Mouse (Mus musculus) heart, postnatal 0 days (tissue): Measurements from ENCODE around the gene St5. TPM values are rescaled to one million over a fixed set of nuclear protein-coding genes. Genes with fewer than 3 reads are reported as not detected.
A peak's percentile ranks its signal among the peaks of the same experiment; 100 is the strongest.

Experiments used
- ATAC-seq: fragments of 200-750 bp; cut with Nextera tagmentation; 2 replicates; pipeline ENCODE4 v1.8.0; 2017; ENCODE audit warnings: low read depth, moderate number of reproducible peaks, moderate library complexity; ENCODE audit not compliant: insufficient read depth
- DNase-seq: peaks from one replicate; pipeline ENCODE4 v3.0.0-alpha.2; 2016; ENCODE audit warnings: low spot score
- H3K27ac ChIP-seq: fragments of 300-500 bp; sonication (generic); 2 replicates; pipeline ENCODE4 v1.5.1; 2014; ENCODE audit warnings: low read depth, mild to moderate bottlenecking
- H3K27me3 ChIP-seq: fragments of 300-500 bp; sonication (generic); 2 replicates; pipeline ENCODE4 v1.6.1; 2014; ENCODE audit warnings: low read length, mixed read lengths; ENCODE audit not compliant: control insufficient read depth, insufficient read depth
- H3K36me3 ChIP-seq: fragments of 300-500 bp; sonication (generic); replicated peaks from 2 replicates; pipeline ENCODE4 v1.6.1; 2014; ENCODE audit warnings: low read length, mixed read lengths; ENCODE audit not compliant: control insufficient read depth, insufficient read depth
- H3K4me1 ChIP-seq: fragments of 300-500 bp; sonication (generic); 2 replicates; pipeline ENCODE4 v1.6.1; 2014; ENCODE audit warnings: antibody characterized with exemption; ENCODE audit not compliant: control insufficient read depth, insufficient read depth
- H3K4me2 ChIP-seq: fragments of 300-500 bp; sonication (generic); 2 replicates; pipeline ENCODE4 v1.6.1; 2014; ENCODE audit warnings: low read depth, mild to moderate bottlenecking, low read length, moderate library complexity
- H3K4me3 ChIP-seq: fragments of 300-500 bp; sonication (generic); 2 replicates; pipeline ENCODE4 v1.5.1; 2014; ENCODE audit warnings: low read depth, low read length
- H3K9ac ChIP-seq: fragments of 300-500 bp; sonication (generic); replicated peaks from 2 replicates; pipeline ENCODE4 v1.6.1; 2014; ENCODE audit warnings: low read depth, low read length, mixed read lengths
- H3K9me3 ChIP-seq: fragments of 300-500 bp; sonication (generic); replicated peaks from 2 replicates; pipeline ENCODE4 v1.6.1; 2016; ENCODE audit warnings: low read length; ENCODE audit not compliant: control insufficient read depth
- CTCF ChIP-seq: IDR thresholded peaks from 2 replicates; pipeline ENCODE4 v1.5.1; 2016; ENCODE audit warnings: antibody characterized with exemption, control low read depth, low read depth
- EP300 ChIP-seq: IDR thresholded peaks from 2 replicates; pipeline ENCODE4 v1.6.1; 2016; ENCODE audit warnings: antibody characterized with exemption, low read depth
- WGBS: fragments of 180-500 bp; shearing (Covaris S2); extraction: QIAGEN DNeasy Blood & Tissue Kit; methylation state at CpG from one replicate; pipeline ENCODE4 v1.1.7; 2014; 5-methylcytosine and 5-hydroxymethylcytosine counted together
- polyA plus RNA-seq: library from polyadenylated mRNA; unstranded; fragments of >200 nt; fragmentation: Nextera tagmentation; extraction: Ambion mirVana; gene quantifications from 2 replicates; pipeline ENCODE4 v1.2.1, GENCODE M21; 2015
- total RNA-seq: library from RNA; depleted of rRNA; stranded (reverse); fragments of >200 nt; gene quantifications from 2 replicates; pipeline ENCODE4 v1.2.3, GENCODE M21; 2014; ENCODE audit warnings: low replicate concordance

Gene St5
- total and polyA plus RNA-seq, 2 experiments from 2014 or later, result 28.8 to 58.8 TPM

DNA sequence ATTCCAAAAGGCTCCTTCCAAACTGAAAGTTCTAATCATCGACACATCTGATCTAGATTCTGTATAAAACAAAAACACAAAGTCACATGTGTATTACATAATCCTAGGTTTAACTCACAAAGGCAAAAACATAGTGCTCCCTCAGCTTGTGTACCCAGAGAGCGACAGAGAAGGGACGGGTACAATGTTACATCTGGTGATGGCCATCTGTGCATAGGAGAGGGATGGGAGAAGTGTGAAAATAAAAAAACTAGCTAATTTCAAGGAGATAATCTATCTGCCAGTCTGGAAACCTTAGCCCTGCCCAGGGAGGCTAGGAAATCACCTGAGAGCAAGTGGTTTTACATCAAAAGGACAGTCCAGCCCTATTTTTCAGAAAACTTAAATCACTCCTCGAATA is 40.8 kb downstream of the St5 start:
- Histone ChIP-seq H3K36me3 (no peaks in the 10 kb centered on the region), H3K4me2 (no peak overlapping the region), H3K9me3 (no peaks in the 10 kb centered on the region), H3K9ac (no peak overlapping the region), H3K4me1 (peaks cover 5% of the 10 kb centered on the region; the same call in 1 of the 2 replicates), H3K27me3 (no peaks in the 10 kb centered on the region), H3K27ac (no peak overlapping the region), H3K4me3 (no peak overlapping the region)
- TF ChIP-seq EP300 (no peak), CTCF (no peak)
- WGBS, result 88% methylated on average over 4 of the region's 4 CpGs
- DNase-seq (no peak), ATAC-seq (no peak)

DNA sequence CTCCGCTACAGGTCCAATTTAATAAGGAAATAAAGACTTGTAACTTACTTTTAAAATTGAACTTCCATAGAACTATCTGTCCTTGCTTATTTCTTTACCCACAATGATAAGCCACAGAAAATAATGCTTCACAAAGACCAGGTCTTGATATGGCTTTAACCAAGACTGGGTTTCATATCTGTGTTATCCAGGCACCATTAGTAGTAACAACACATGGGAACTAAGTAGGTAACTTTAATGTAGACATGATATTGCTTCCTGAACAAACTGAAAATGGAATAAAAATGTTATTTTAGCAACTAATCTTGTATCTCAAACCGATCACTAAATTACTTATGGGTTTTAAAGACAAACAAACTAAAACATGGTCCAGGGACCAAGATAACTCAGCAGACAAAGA is 44.1 kb downstream of the St5 start:
- Histone ChIP-seq H3K9me3 (no peaks in the 10 kb centered on the region), H3K9ac (no peak overlapping the region), H3K27me3 (no peaks in the 10 kb centered on the region), H3K36me3 (no peaks in the 10 kb centered on the region), H3K4me2 (no peak overlapping the region), H3K4me3 (no peak overlapping the region), H3K27ac (no peak overlapping the region), H3K4me1 (peaks cover 2% of the 10 kb centered on the region; the same call in 1 of the 2 replicates)
- no peak for TF ChIP-seq EP300
- no peak for TF ChIP-seq CTCF
- ATAC-seq, result no peak
- 89% methylated on average over 2 of the region's 2 CpGs for WGBS
- no peak for DNase-seq

DNA sequence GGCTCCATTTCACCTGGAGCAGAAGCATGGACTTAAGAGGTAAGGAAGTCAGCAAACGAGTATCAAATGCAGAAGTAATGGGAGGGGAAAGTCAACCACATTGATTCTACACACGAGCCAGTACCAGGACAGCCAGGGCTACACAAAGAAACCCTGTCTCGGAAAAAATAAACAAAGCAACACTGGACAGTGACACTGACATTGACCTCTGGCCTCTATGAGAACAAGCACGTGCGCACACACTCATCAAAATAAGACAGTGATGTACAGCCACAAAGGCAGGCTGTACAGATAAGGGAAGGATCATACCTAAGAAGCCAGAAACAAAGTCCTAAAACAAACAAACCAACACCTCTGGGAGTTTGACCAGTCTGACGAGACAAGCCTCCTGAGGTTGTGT is 45.5 kb downstream of the St5 start:
- Histone ChIP-seq H3K27ac (no peak overlapping the region), H3K27me3 (no peaks in the 10 kb centered on the region), H3K9me3 (no peaks in the 10 kb centered on the region), H3K36me3 (no peaks in the 10 kb centered on the region), H3K9ac (no peak overlapping the region), H3K4me1 (no peaks in the 10 kb centered on the region), H3K4me2 (no peak overlapping the region), H3K4me3 (no peak overlapping the region)
- no peak for DNase-seq
- no peak for ATAC-seq
- TF ChIP-seq CTCF (no peak), EP300 (no peak)
- WGBS, result 57% methylated on average over 6 of the region's 6 CpGs

DNA sequence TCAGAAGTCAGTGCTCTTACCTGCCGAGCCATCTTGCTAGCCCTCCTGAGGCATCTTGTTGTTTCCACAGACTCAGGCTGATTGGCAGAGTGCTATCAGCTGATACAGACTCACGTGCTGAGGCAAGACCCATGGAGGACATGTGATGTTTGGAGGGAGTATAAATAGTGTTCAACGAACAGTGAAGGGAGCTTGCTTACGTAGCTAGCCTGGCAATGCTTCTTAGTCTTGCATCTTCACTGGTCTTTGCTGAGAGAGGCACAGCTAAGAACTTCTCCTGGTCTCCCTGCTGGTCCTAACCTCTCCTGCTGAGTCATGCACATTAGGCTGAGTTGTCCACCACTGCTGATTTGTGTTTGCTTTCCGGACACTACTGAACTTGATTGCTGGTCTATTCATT is 48.5 kb downstream of the St5 start:
- H3K4me3 ChIP-seq, result no peak overlapping the region
- 57% methylated on average over 5 of the region's 5 CpGs for WGBS
- H3K9ac ChIP-seq, result no peak overlapping the region
- DNase-seq (no peak), ATAC-seq (no peak)
- H3K27me3 ChIP-seq, result no peaks in the 10 kb centered on the region
- H3K4me2 ChIP-seq, result no peak overlapping the region
- H3K27ac ChIP-seq, result no peak overlapping the region
- no peaks in the 10 kb centered on the region for H3K36me3 ChIP-seq
- no peaks in the 10 kb centered on the region for H3K9me3 ChIP-seq
- TF ChIP-seq CTCF (no peak), EP300 (no peak)
- no peaks in the 10 kb centered on the region for H3K4me1 ChIP-seq

DNA sequence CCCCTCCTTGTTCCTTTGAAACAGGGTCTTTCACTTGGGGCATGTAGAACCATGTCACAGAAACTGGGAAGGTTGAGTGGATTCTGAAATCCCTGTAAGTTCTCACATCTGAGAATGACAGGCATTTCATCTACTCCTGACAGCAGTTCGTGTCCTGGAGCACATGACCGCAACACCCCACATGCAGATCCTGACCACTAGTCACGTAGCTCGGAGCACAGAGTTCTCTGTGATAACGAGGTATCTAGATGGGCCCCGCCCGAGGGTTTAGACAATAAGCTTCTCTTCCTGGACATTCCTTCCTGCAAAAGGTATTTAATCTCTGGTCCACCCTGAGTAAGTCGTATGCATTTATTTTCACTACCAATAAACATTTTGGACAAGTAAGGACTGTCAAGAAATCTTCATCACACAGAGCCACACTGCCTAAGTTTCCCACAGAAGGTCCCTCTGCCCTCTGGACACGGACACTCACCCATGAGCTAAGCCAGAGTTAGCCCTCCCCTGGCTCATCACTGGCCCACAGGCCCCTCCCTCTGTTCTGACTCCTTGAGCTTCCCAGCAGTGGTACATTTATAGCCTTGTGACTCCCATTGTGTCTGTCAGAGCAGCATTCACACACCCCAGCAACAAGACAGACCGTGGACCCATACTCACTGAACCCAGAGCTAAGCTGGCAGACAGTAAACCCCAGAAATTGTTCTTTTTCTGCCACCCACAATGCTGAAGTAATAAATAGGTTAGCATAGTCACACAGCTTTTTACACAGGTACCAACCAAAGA is 54.4 kb downstream of the St5 start:
- H3K9me3 ChIP-seq, result no peaks in the 10 kb centered on the region
- peak overlapping the region; percentile 8; the same call in 1 of the 2 replicates for H3K4me2 ChIP-seq
- peak overlapping the region; percentile 52 for H3K27ac ChIP-seq
- no peaks in the 10 kb centered on the region for H3K36me3 ChIP-seq
- ATAC-seq, result peak; percentile 94
- no peak overlapping the region for H3K9ac ChIP-seq
- 18% methylated on average over 10 of the region's 10 CpGs for WGBS
- peaks cover 15% of the 10 kb centered on the region for H3K4me1 ChIP-seq
- no peaks in the 10 kb centered on the region for H3K27me3 ChIP-seq
- DNase-seq, result peak; percentile 61
- no peak overlapping the region for H3K4me3 ChIP-seq
- TF ChIP-seq CTCF (no peak), EP300 (no peak)

DNA sequence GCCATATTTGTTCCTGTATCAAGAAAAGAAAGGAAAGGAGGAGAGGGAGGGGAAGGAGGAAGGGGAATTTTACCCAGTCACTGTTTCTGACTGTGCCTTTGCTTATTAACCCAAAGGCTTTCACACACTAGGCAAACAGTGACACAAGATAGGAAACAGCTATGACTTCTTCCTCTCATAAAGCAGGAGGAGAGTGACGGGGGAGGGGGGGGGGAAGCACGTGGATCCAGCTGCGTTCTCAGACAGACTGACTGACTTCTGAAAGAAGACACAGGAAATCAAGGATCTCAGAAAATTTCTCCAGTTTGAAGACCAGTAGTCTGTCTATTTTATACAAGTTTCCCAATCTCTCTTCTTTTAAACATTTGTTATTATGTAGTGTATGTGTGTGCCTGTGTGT is 56.8 kb downstream of the St5 start:
- Histone ChIP-seq H3K4me1 (peaks cover 18% of the 10 kb centered on the region), H3K4me3 (no peak overlapping the region), H3K27ac (0 out of 2 replicates have a peak overlapping the region, but pooled peaks have one; percentile 1), H3K4me2 (no peak overlapping the region), H3K36me3 (no peaks in the 10 kb centered on the region), H3K27me3 (no peaks in the 10 kb centered on the region), H3K9me3 (no peaks in the 10 kb centered on the region), H3K9ac (no peak overlapping the region)
- WGBS, result 45% methylated on average over 3 of the region's 3 CpGs
- no peak for TF ChIP-seq CTCF
- TF ChIP-seq EP300, result no peak
- no peak for DNase-seq
- ATAC-seq, result no peak
